Mouse (Mus musculus): ENCODE measurements around the gene Trabd2b.

DNA sequence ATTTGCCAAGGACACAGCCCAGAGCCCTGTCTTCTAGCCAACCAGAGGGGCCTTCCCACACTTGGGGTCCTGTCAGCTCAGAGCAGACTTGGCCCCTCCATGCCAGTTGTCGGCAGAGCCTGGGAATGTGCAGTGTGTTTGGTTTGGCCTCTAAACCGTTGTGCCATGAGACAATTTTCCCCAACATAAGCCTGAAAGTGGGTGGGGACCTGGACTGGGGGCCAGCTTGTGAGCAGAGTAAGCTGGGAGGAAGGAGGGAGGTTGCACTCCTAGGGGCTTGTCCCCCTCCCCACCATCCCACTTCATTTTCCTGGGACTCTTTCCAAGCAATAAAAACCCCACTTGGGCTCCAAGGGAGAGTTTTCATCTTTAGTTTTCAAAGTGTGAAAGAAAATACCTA is 201.3 kb downstream of the Trabd2b start:
- TF ChIP-seq CTCF (IDR thresholded peaks at IDR 0.05), result no peak
- no peak for TF ChIP-seq EP300 (IDR thresholded peaks at IDR 0.05; ENCODE audit: insufficient read depth, low read depth, low read length)

All from heart, adult 2 months (tissue).